Mouse (Mus musculus): Measurements from ENCODE around the gene Olfr52. TPM values are rescaled to one million over a fixed set of nuclear protein-coding genes. Genes with fewer than 3 reads are reported as not detected.
"Not testable (repeated sequence)": the region's sequence is repeated elsewhere in the genome, so short reads cannot be mapped to it uniquely, and the experiment has no call there.

The Olfr52 gene
- polyA plus RNA-seq (2012; ENCODE audit: insufficient read depth, insufficient read length, missing spikeins) = not detected in 2 replicates

GRCm38 (mm10) chr2:86185583-86185982, at the start of gene Olfr52:
TSS of gene Olfr52 (minus strand) at chr2:86185683.
- Histone ChIP-seq H3K4me1 (ENCODE audit: control insufficient read depth, insufficient read depth, insufficient read length, low read length) (no peaks in the 10 kb centered on the region), H3K27ac (replicated peaks; ENCODE audit: low read depth, low read length) (no peak within 1 kb of the TSS), H3K4me3 (ENCODE audit: insufficient read depth, low read depth, low read length) (no peak within 1 kb of the TSS)

- Histone ChIP-seq H3K4me1 (ENCODE audit: control insufficient read depth, insufficient read depth, insufficient read length, low read length) (no peaks in the 10 kb centered on the region), H3K27ac (replicated peaks; ENCODE audit: low read depth, low read length) (no peak within 1 kb of the TSS), H3K4me3 (ENCODE audit: insufficient read depth, low read depth, low read length) (no peak within 1 kb of the TSS)
Observed at GRCm38 (mm10) chr2:86231301-86231700, 45.8 kb upstream of the Olfr52 start, which contains the start of gene Olfr1047. TSS of gene Olfr1047 (minus strand) at chr2:86231401.

- Histone ChIP-seq H3K4me3 (ENCODE audit: insufficient read depth, low read depth, low read length) (no peak within 1 kb of the TSS), H3K27ac (replicated peaks; ENCODE audit: low read depth, low read length) (no peak within 1 kb of the TSS), H3K4me1 (ENCODE audit: control insufficient read depth, insufficient read depth, insufficient read length, low read length) (no peaks in the 10 kb centered on the region)
Observed at GRCm38 (mm10) chr2:86219214-86219613, 33.7 kb upstream of the Olfr52 start, which contains the start of gene Olfr1046. TSS of gene Olfr1046 (minus strand) at chr2:86219314.

GRCm38 (mm10) chr2:86202909-86203308, 17.4 kb upstream of the Olfr52 start, which contains the start of gene Olfr1045:
TSS of gene Olfr1045 (minus strand) at chr2:86203009.
- Histone ChIP-seq H3K27ac (replicated peaks; ENCODE audit: low read depth, low read length) (no peak within 1 kb of the TSS), H3K4me3 (ENCODE audit: insufficient read depth, low read depth, low read length) (no peak within 1 kb of the TSS), H3K4me1 (ENCODE audit: control insufficient read depth, insufficient read depth, insufficient read length, low read length) (no peaks in the 10 kb centered on the region)

GRCm38 (mm10) chr2:86195863-86196262, 10.4 kb upstream of the Olfr52 start:
- Histone ChIP-seq H3K4me1 (ENCODE audit: control insufficient read depth, insufficient read depth, insufficient read length, low read length) (no peaks in the 10 kb centered on the region), H3K4me3 (ENCODE audit: insufficient read depth, low read depth, low read length) (no peak overlapping the region), H3K27ac (replicated peaks; ENCODE audit: low read depth, low read length) (no peak overlapping the region)

- no peaks in the 10 kb centered on the region for H3K4me1 ChIP-seq (ENCODE audit: control insufficient read depth, insufficient read depth, insufficient read length, low read length)
- no peak overlapping the region for H3K4me3 ChIP-seq (ENCODE audit: insufficient read depth, low read depth, low read length)
- no peak overlapping the region for H3K27ac ChIP-seq (replicated peaks; ENCODE audit: low read depth, low read length)
Observed at GRCm38 (mm10) chr2:86179950-86180349, 5.5 kb downstream of the Olfr52 start.

GRCm38 (mm10) chr2:86177720-86178119, 7.8 kb downstream of the Olfr52 start, which contains the start of gene Olfr1044:
TSS of gene Olfr1044 (minus strand) at chr2:86177820.
- no peaks in the 10 kb centered on the region for H3K4me1 ChIP-seq (ENCODE audit: control insufficient read depth, insufficient read depth, insufficient read length, low read length)
- no peak within 1 kb of the TSS for H3K4me3 ChIP-seq (ENCODE audit: insufficient read depth, low read depth, low read length)
- H3K27ac ChIP-seq (replicated peaks; ENCODE audit: low read depth, low read length) = no peak within 1 kb of the TSS

GRCm38 (mm10) chr2:86175422-86175821, 10.1 kb downstream of the Olfr52 start:
- not testable (repeated sequence) for H3K4me3 ChIP-seq (ENCODE audit: insufficient read depth, low read depth, low read length); H3K27ac ChIP-seq (replicated peaks; ENCODE audit: low read depth, low read length); H3K4me1 ChIP-seq (ENCODE audit: control insufficient read depth, insufficient read depth, insufficient read length, low read length)

GRCm38 (mm10) chr2:86167422-86167821, 18.1 kb downstream of the Olfr52 start, which contains the start of gene Olfr1043:
TSS of gene Olfr1043 (minus strand) at chr2:86167522.
- no peaks in the 10 kb centered on the region for H3K4me1 ChIP-seq (ENCODE audit: control insufficient read depth, insufficient read depth, insufficient read length, low read length)

GRCm38 (mm10) chr2:86161738-86162137, 23.7 kb downstream of the Olfr52 start, which contains the start of gene Olfr1042:
TSS of gene Olfr1042 (minus strand) at chr2:86161838.
- no peaks in the 10 kb centered on the region for H3K4me1 ChIP-seq (ENCODE audit: control insufficient read depth, insufficient read depth, insufficient read length, low read length)
- no peak within 1 kb of the TSS for H3K4me3 ChIP-seq (ENCODE audit: insufficient read depth, low read depth, low read length)
- H3K27ac ChIP-seq (replicated peaks; ENCODE audit: low read depth, low read length) = no peak within 1 kb of the TSS

More at GRCm38 (mm10) chr2:86167422-86167821, 18.1 kb downstream of the Olfr52 start, which contains the start of gene Olfr1043:
- no peak within 1 kb of the TSS for H3K4me3 ChIP-seq (ENCODE audit: insufficient read depth, low read depth, low read length)
- no peak within 1 kb of the TSS for H3K27ac ChIP-seq (replicated peaks; ENCODE audit: low read depth, low read length)

GRCm38 (mm10) chr2:86146632-86147031, 38.9 kb downstream of the Olfr52 start, which contains the start of gene Olfr1040:
TSS of gene Olfr1040 (minus strand) at chr2:86146732.
- H3K4me1 ChIP-seq (ENCODE audit: control insufficient read depth, insufficient read depth, insufficient read length, low read length) = no peaks in the 10 kb centered on the region
- H3K4me3 ChIP-seq (ENCODE audit: insufficient read depth, low read depth, low read length) = no peak within 1 kb of the TSS
- H3K27ac ChIP-seq (replicated peaks; ENCODE audit: low read depth, low read length) = no peak within 1 kb of the TSS

GRCm38 (mm10) chr2:86135828-86136227, 49.7 kb downstream of the Olfr52 start, which contains the start of gene Olfr1039:
TSS of gene Olfr1039 (minus strand) at chr2:86135928.
- Histone ChIP-seq H3K27ac (replicated peaks; ENCODE audit: low read depth, low read length) (no peak within 1 kb of the TSS), H3K4me1 (ENCODE audit: control insufficient read depth, insufficient read depth, insufficient read length, low read length) (no peaks in the 10 kb centered on the region), H3K4me3 (ENCODE audit: insufficient read depth, low read depth, low read length) (no peak within 1 kb of the TSS)

Other genes with a start within 250 kb of the Olfr52 start
- not detected in 2 replicates for gene Olfr1028, start 235.2 kb downstream of the Olfr52 start, polyA plus RNA-seq (2012; ENCODE audit: insufficient read depth, insufficient read length, missing spikeins)
- gene Olfr1029, start 211.8 kb downstream of the Olfr52 start, polyA plus RNA-seq (2012; ENCODE audit: insufficient read depth, insufficient read length, missing spikeins) = not detected in 2 replicates
- not detected in 2 replicates for gene Olfr1030, start 206.4 kb downstream of the Olfr52 start, polyA plus RNA-seq (2012; ENCODE audit: insufficient read depth, insufficient read length, missing spikeins)
- gene Olfr1031, start 195.4 kb downstream of the Olfr52 start, polyA plus RNA-seq (2012; ENCODE audit: insufficient read depth, insufficient read length, missing spikeins) = not detected in 2 replicates
- gene Olfr1032, start 180.1 kb downstream of the Olfr52 start, polyA plus RNA-seq (2012; ENCODE audit: insufficient read depth, insufficient read length, missing spikeins) = not detected in 2 replicates
- 2.5 TPM in 1 of 2 replicates, not detected in the other for gene Olfr1033, start 165.1 kb downstream of the Olfr52 start, polyA plus RNA-seq (2012; ENCODE audit: insufficient read depth, insufficient read length, missing spikeins)
- not detected in 2 replicates for gene Olfr1034, start 139.8 kb downstream of the Olfr52 start, polyA plus RNA-seq (2012; ENCODE audit: insufficient read depth, insufficient read length, missing spikeins)
- gene Olfr1036, start 111.7 kb downstream of the Olfr52 start, polyA plus RNA-seq (2012; ENCODE audit: insufficient read depth, insufficient read length, missing spikeins) = not detected in 2 replicates
- not detected in 2 replicates for gene Olfr1037, start 98.3 kb downstream of the Olfr52 start, polyA plus RNA-seq (2012; ENCODE audit: insufficient read depth, insufficient read length, missing spikeins)
- not detected in 2 replicates for gene Olfr1039, start 49.8 kb downstream of the Olfr52 start, polyA plus RNA-seq (2012; ENCODE audit: insufficient read depth, insufficient read length, missing spikeins)
- gene Olfr1040, start 39.0 kb downstream of the Olfr52 start, polyA plus RNA-seq (2012; ENCODE audit: insufficient read depth, insufficient read length, missing spikeins) = not detected in 2 replicates
- not detected in 2 replicates for gene Olfr1042, start 23.8 kb downstream of the Olfr52 start, polyA plus RNA-seq (2012; ENCODE audit: insufficient read depth, insufficient read length, missing spikeins)
- not detected in 2 replicates for gene Olfr1043, start 18.2 kb downstream of the Olfr52 start, polyA plus RNA-seq (2012; ENCODE audit: insufficient read depth, insufficient read length, missing spikeins)
- gene Olfr1044, start 7.9 kb downstream of the Olfr52 start, polyA plus RNA-seq (2012; ENCODE audit: insufficient read depth, insufficient read length, missing spikeins) = not detected in 2 replicates
- gene Olfr1045, start 17.3 kb upstream of the Olfr52 start, polyA plus RNA-seq (2012; ENCODE audit: insufficient read depth, insufficient read length, missing spikeins) = not detected in 2 replicates
- not detected in 2 replicates for gene Olfr1046, start 33.6 kb upstream of the Olfr52 start, polyA plus RNA-seq (2012; ENCODE audit: insufficient read depth, insufficient read length, missing spikeins)
- gene Olfr1047, start 45.7 kb upstream of the Olfr52 start, polyA plus RNA-seq (2012; ENCODE audit: insufficient read depth, insufficient read length, missing spikeins) = not detected in 2 replicates
- not detected in 2 replicates for gene Olfr1048, start 54.6 kb upstream of the Olfr52 start, polyA plus RNA-seq (2012; ENCODE audit: insufficient read depth, insufficient read length, missing spikeins)
- gene Olfr1049, start 72.6 kb upstream of the Olfr52 start, polyA plus RNA-seq (2012; ENCODE audit: insufficient read depth, insufficient read length, missing spikeins) = not detected in 2 replicates
- gene Olfr1051, start 93.4 kb upstream of the Olfr52 start, polyA plus RNA-seq (2012; ENCODE audit: insufficient read depth, insufficient read length, missing spikeins) = not detected in 2 replicates
- gene Olfr1052, start 106.8 kb upstream of the Olfr52 start, polyA plus RNA-seq (2012; ENCODE audit: insufficient read depth, insufficient read length, missing spikeins) = not detected in 2 replicates
- not detected in 2 replicates for gene Olfr1053, start 129.6 kb upstream of the Olfr52 start, polyA plus RNA-seq (2012; ENCODE audit: insufficient read depth, insufficient read length, missing spikeins)
- not detected in 2 replicates for gene Olfr1054, start 149.8 kb upstream of the Olfr52 start, polyA plus RNA-seq (2012; ENCODE audit: insufficient read depth, insufficient read length, missing spikeins)
- gene Olfr1055, start 164.6 kb upstream of the Olfr52 start, polyA plus RNA-seq (2012; ENCODE audit: insufficient read depth, insufficient read length, missing spikeins) = not detected in 2 replicates
- not detected in 2 replicates for gene Olfr1056, start 176.8 kb upstream of the Olfr52 start, polyA plus RNA-seq (2012; ENCODE audit: insufficient read depth, insufficient read length, missing spikeins)
- gene Olfr1057, start 192.7 kb upstream of the Olfr52 start, polyA plus RNA-seq (2012; ENCODE audit: insufficient read depth, insufficient read length, missing spikeins) = not detected in 2 replicates
- gene Olfr1058, start 202.9 kb upstream of the Olfr52 start, polyA plus RNA-seq (2012; ENCODE audit: insufficient read depth, insufficient read length, missing spikeins) = not detected in 2 replicates
- not detected in 2 replicates for gene Olfr1061, start 228.4 kb upstream of the Olfr52 start, polyA plus RNA-seq (2012; ENCODE audit: insufficient read depth, insufficient read length, missing spikeins)
- gene Olfr1062, start 241.1 kb upstream of the Olfr52 start, polyA plus RNA-seq (2012; ENCODE audit: insufficient read depth, insufficient read length, missing spikeins) = not detected in 2 replicates